Mouse (Mus musculus): ENCODE measurements around the gene Nell2. TPM values are rescaled to one million over a fixed set of nuclear protein-coding genes. Genes with fewer than 3 reads are reported as not detected.
A peak's percentile ranks its signal among the peaks of the same experiment; 100 is the strongest.

Nell2 gene
- polyA plus RNA-seq, 1 experiment = not detected

DNA sequence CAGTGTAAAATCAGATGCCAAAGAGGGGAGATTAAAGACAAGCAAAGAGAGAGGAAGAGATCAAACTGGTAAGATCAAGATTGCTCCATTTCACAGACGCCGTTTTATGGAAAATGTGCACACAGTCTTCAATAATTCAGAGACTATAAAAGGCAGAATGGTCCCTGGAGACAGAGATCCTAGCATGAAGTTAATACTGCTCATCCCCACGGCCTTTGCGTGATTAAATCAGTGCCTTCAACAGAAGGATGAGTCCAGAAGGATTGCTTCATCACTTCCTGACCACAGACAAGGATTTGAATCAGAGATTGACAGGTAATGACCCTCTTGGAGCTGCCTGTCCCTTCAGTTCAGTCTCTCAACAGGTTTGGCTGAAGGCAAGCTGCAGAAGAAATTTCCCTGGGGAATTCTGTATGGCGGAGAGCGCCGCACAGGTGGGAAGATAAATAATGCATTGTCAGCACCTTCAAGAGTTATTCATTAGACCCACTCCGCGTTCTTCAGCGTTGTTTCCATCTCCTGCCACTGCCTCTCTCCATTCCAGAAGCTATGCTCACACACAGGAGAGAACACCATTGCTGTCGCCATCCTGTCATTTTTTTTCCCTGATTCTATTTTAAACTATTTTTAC lies 118.0 kb downstream of the Nell2 start:
- TF ChIP-seq CTCF (IDR thresholded peaks at IDR 0.05; ENCODE audit: insufficient read depth, low read depth, low read length) = no peak
- no peak for TF ChIP-seq POLR2A (IDR thresholded peaks at IDR 0.05; ENCODE audit: insufficient read depth, low read depth, low read length)
- H3K27ac ChIP-seq (ENCODE audit: insufficient read depth, low read depth, low read length) = no peak overlapping the region
- WGBS = 94% methylated on average over 11 of the region's 11 CpGs
- no peak overlapping the region for H3K4me3 ChIP-seq (ENCODE audit: insufficient read depth, low read depth, low read length)
- H3K4me1 ChIP-seq (ENCODE audit: control insufficient read depth, insufficient read depth, low read length) = 0 out of 2 replicates have a peak, but pooled peaks cover 2% of the 10 kb centered on the region

DNA sequence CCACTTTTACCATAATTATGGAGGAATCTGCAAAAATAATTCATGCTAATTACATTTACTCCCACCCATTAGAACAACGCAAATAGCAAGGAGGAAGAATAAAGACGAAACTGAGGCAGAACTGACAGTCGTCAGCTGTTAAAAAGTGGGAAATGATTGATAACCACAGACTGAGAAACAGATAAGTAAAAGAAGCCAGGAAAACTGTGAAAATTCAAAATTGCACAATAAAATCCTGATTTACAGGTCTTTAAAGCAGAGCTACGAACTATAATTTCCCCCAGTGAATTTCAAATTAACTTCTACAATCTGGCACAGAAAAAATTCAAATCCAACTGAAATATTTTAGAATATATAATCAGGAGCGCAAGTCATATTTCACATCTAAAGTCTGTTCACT lies 138.0 kb downstream of the Nell2 start:
- H3K27ac ChIP-seq (ENCODE audit: insufficient read depth, low read depth, low read length) = no peak overlapping the region
- no peak overlapping the region for H3K4me3 ChIP-seq (ENCODE audit: insufficient read depth, low read depth, low read length)
- 89% methylated on average over 5 of the region's 5 CpGs for WGBS
- TF ChIP-seq CTCF (IDR thresholded peaks at IDR 0.05; ENCODE audit: insufficient read depth, low read depth, low read length) = no peak
- TF ChIP-seq POLR2A (IDR thresholded peaks at IDR 0.05; ENCODE audit: insufficient read depth, low read depth, low read length) = no peak
- H3K4me1 ChIP-seq (ENCODE audit: control insufficient read depth, insufficient read depth, low read length) = no peaks in the 10 kb centered on the region

DNA sequence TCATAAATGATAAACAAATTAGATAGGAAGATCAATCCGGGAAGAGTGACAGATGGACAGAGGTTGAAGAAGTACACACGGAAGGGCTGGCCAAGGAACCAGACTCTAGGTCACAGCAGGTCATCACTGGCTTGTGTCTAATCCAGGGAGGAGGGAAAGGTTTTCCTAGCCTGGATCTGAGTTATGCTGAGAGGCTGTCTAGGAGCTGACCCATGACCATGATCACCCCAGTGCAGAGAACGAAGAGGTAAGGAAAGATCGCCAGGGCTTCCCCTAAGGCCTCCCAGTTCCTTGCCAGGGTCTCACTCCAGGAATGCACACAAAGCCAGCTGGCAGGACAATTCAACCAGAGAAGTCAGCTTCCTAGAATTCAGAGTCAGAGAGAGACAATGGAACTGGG lies 139.4 kb downstream of the Nell2 start:
- H3K27ac ChIP-seq (ENCODE audit: insufficient read depth, low read depth, low read length) = no peak overlapping the region
- 84% methylated on average over 4 of the region's 4 CpGs for WGBS
- TF ChIP-seq POLR2A (IDR thresholded peaks at IDR 0.05; ENCODE audit: insufficient read depth, low read depth, low read length) (no peak), CTCF (IDR thresholded peaks at IDR 0.05; ENCODE audit: insufficient read depth, low read depth, low read length) (no peak)
- H3K4me3 ChIP-seq (ENCODE audit: insufficient read depth, low read depth, low read length) = no peak overlapping the region
- no peaks in the 10 kb centered on the region for H3K4me1 ChIP-seq (ENCODE audit: control insufficient read depth, insufficient read depth, low read length)

DNA sequence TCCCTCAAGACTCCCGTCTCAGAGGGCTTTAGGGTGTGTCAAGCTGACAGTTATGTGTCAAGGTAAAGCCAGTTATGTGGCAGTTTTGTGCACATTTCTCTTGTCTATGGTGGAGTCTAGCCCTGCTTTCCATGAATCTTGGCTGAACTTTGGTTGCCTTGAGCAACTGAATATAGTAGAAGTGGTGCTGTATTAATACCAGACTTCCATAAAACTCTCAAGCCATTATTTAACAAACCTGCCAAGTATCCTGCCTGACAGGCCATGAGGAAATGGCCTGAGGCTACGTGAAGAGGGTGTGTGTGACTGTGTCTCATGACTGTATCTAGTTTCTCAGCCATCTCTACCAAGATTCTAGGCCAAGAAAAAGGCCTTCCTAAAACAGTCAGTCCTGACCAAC lies 147.5 kb downstream of the Nell2 start:
- 86% methylated on average over 2 of the region's 2 CpGs for WGBS
- Histone ChIP-seq H3K27ac (ENCODE audit: insufficient read depth, low read depth, low read length) (no peak overlapping the region), H3K4me3 (ENCODE audit: insufficient read depth, low read depth, low read length) (no peak overlapping the region), H3K4me1 (ENCODE audit: control insufficient read depth, insufficient read depth, low read length) (no peaks in the 10 kb centered on the region)
- TF ChIP-seq POLR2A (IDR thresholded peaks at IDR 0.05; ENCODE audit: insufficient read depth, low read depth, low read length) (no peak), CTCF (IDR thresholded peaks at IDR 0.05; ENCODE audit: insufficient read depth, low read depth, low read length) (no peak)

DNA sequence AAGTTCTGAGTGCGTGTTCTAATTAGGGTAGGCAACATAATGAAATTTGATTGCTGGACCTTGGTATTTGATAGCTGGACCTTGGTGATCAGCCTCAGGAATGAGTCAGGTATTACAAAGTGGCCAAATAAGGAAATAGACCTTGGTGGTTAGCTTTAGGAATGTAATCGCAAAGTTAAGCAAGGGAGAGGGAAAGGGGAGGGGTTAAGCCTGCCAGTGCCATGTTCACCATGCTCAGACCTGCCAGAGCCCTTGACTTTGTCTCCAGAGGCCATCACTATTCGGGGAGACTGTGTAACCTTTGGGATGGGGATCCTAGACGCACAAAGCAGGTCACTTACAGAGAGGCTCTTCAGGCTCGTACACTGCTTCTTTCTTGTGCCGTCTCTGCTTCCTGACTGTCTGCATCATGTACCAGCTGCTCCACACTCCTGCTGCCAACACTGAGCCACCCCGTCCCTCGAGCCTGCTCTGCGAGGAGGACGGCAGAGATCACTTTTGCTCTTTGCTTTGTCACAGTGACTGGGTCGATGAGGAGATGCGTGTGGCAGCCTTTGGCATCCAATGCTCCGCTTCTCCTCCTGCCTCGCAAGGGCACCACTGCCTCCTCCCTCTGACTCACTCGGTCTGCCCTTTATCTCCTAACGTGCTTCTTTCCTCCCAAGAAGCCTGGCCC lies 157.5 kb downstream of the Nell2 start:
- no peak overlapping the region for H3K27ac ChIP-seq (ENCODE audit: insufficient read depth, low read depth, low read length)
- peak overlapping the region; percentile 12; the same call in 1 of the 2 replicates for H3K4me3 ChIP-seq (ENCODE audit: insufficient read depth, low read depth, low read length)
- WGBS = 57% methylated on average over 16 of the region's 16 CpGs
- peaks cover 3% of the 10 kb centered on the region; the same call in 1 of the 2 replicates for H3K4me1 ChIP-seq (ENCODE audit: control insufficient read depth, insufficient read depth, low read length)
- no peak for TF ChIP-seq CTCF (IDR thresholded peaks at IDR 0.05; ENCODE audit: insufficient read depth, low read depth, low read length)
- no peak for TF ChIP-seq POLR2A (IDR thresholded peaks at IDR 0.05; ENCODE audit: insufficient read depth, low read depth, low read length)

DNA sequence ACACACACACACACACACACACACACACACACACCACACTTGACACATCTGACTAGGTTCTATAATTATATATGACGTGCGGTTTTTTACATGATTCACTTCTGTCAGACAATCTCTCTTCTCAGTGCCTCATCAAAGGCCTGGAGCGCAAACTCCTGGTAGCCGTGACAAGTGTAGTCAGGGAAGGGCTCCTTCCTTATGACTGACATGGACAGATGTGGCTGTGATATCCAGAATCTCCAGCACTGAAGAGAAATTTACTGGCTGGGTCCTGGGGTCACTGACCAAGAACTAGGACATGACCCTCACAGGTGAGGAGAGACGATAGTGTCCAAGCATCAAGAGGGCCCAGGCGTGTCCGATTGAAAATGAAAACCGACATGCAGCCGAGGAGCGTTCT lies 160.2 kb downstream of the Nell2 start:
- peaks cover 3% of the 10 kb centered on the region; the same call in 1 of the 2 replicates for H3K4me1 ChIP-seq (ENCODE audit: control insufficient read depth, insufficient read depth, low read length)
- no peak overlapping the region for H3K27ac ChIP-seq (ENCODE audit: insufficient read depth, low read depth, low read length)
- H3K4me3 ChIP-seq (ENCODE audit: insufficient read depth, low read depth, low read length) = no peak overlapping the region
- no peak for TF ChIP-seq POLR2A (IDR thresholded peaks at IDR 0.05; ENCODE audit: insufficient read depth, low read depth, low read length)
- TF ChIP-seq CTCF (IDR thresholded peaks at IDR 0.05; ENCODE audit: insufficient read depth, low read depth, low read length) = no peak
- WGBS = 95% methylated on average over 10 of the region's 10 CpGs

DNA sequence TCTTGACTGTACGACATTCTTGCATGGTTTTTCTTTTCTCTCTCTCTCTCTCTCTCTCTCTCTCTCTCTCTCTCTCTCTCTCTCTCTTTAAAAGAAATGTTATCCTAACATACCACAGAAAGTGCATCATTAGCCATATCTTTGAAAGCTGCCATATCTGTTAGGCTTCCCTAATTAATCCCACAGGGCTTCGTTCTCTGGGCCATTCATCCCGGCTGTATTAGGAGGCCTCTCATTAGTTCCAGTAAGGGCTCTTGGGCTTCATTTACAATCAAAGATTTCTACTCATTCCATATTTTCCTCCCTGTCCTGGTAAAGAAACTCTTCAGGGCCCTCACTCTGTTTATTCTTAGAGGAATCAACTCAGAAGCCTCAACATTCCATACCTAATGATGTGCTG lies 161.9 kb downstream of the Nell2 start:
- Histone ChIP-seq H3K4me3 (ENCODE audit: insufficient read depth, low read depth, low read length) (no peak overlapping the region), H3K4me1 (ENCODE audit: control insufficient read depth, insufficient read depth, low read length) (peaks cover 3% of the 10 kb centered on the region; the same call in 1 of the 2 replicates), H3K27ac (ENCODE audit: insufficient read depth, low read depth, low read length) (no peak overlapping the region)
- TF ChIP-seq POLR2A (IDR thresholded peaks at IDR 0.05; ENCODE audit: insufficient read depth, low read depth, low read length) (no peak), CTCF (IDR thresholded peaks at IDR 0.05; ENCODE audit: insufficient read depth, low read depth, low read length) (no peak)
- whole genome bisulfite sequencing = 85% methylated on average over 3 of the region's 3 CpGs

DNA sequence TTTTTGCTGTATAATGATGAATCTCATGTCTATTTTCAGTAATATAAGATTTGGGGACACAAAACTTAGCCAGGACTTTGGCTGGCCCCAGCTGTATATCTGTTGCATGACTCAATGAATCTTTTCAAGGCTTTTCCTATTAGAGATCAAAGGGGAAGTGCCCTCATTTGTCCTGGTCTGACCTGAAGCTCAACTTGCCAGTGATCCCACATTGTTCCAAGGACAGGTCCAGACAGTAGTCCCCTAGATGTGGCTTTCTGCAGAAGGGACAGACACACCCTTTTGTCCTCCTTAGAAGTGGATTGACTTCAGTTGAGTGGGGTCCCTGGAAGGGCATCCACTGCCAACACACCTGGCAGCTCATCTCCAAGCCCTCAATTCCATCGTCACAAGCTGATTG lies 173.6 kb downstream of the Nell2 start:
- H3K27ac ChIP-seq (ENCODE audit: insufficient read depth, low read depth, low read length) = no peak overlapping the region
- TF ChIP-seq CTCF (IDR thresholded peaks at IDR 0.05; ENCODE audit: insufficient read depth, low read depth, low read length) (no peak), POLR2A (IDR thresholded peaks at IDR 0.05; ENCODE audit: insufficient read depth, low read depth, low read length) (no peak)
- WGBS = 94% methylated on average over 1 of the region's 1 CpGs

More for the DNA sequence above, 173.6 kb downstream of the Nell2 start:
- Histone ChIP-seq H3K4me3 (ENCODE audit: insufficient read depth, low read depth, low read length) (no peak overlapping the region), H3K4me1 (ENCODE audit: control insufficient read depth, insufficient read depth, low read length) (no peaks in the 10 kb centered on the region)

All from olfactory bulb, adult 2 months (tissue).